Mouse (Mus musculus): Measurements from ENCODE around the gene Tex50. TPM values are rescaled to one million over a fixed set of nuclear protein-coding genes. Genes with fewer than 3 reads are reported as not detected.

Tex50 gene
- polyA plus RNA-seq, 1 experiment from 2014 or later, result 0.16 TPM

Other genes starting within 250 kb of the Tex50 start
- gene Serpinc1, start 180.7 kb downstream of the Tex50 start, polyA plus RNA-seq (2016; fragmentation: Nextera tagmentation; extraction: Ambion mirVana), result 1.8 and 2.0 TPM in 2 replicates
- 6.2 and 8.6 TPM in 2 replicates for gene Zbtb37, start 124.5 kb downstream of the Tex50 start, polyA plus RNA-seq (2016; fragmentation: Nextera tagmentation; extraction: Ambion mirVana)
- gene Dars2, start 88.7 kb downstream of the Tex50 start, polyA plus RNA-seq (2016; fragmentation: Nextera tagmentation; extraction: Ambion mirVana), result 66.7 and 74.6 TPM in 2 replicates
- 40.1 and 44.6 TPM in 2 replicates for gene Cenpl, start 88.6 kb downstream of the Tex50 start, polyA plus RNA-seq (2016; fragmentation: Nextera tagmentation; extraction: Ambion mirVana)
- gene Klhl20, start 27.8 kb downstream of the Tex50 start, polyA plus RNA-seq (2016; fragmentation: Nextera tagmentation; extraction: Ambion mirVana), result 14.4 and 16.3 TPM in 2 replicates
- gene Ankrd45, start 16.6 kb downstream of the Tex50 start, polyA plus RNA-seq (2016; fragmentation: Nextera tagmentation; extraction: Ambion mirVana), result 3.2 and 4.4 TPM in 2 replicates
- gene Prdx6, start 91.9 kb upstream of the Tex50 start, polyA plus RNA-seq (2016; fragmentation: Nextera tagmentation; extraction: Ambion mirVana), result 799 and 1,001 TPM in 2 replicates
- 0.08 TPM in 1 of 2 replicates, not detected in the other for gene Tnfsf4, start 236.1 kb upstream of the Tex50 start, polyA plus RNA-seq (2016; fragmentation: Nextera tagmentation; extraction: Ambion mirVana)